Mouse (Mus musculus): ENCODE measurements around the gene Rufy3. TPM values are rescaled to one million over a fixed set of nuclear protein-coding genes. Genes with fewer than 3 reads are reported as not detected.
A peak's percentile ranks its signal among the peaks of the same experiment; 100 is the strongest.

Gene Rufy3
- polyA plus RNA-seq, 1 experiment from 2014 or later: 253 TPM

- Histone ChIP-seq H3K4me3 (ENCODE audit: low read length) (no peak overlapping the region), H3K36me3 (ENCODE audit: control insufficient read depth, insufficient read depth, low read length) (peaks cover 3% of the 10 kb centered on the region; the same call in 1 of the 2 replicates), H3K9ac (ENCODE audit: low read depth, low read length) (no peak overlapping the region), H3K27me3 (replicated peaks; ENCODE audit: control insufficient read depth, insufficient read depth, low read length) (no peaks in the 10 kb centered on the region), H3K4me1 (ENCODE audit: control insufficient read depth, insufficient read depth, low read depth, low read length) (peaks cover 12% of the 10 kb centered on the region), H3K9me3 (ENCODE audit: control insufficient read depth, low read length) (no peaks in the 10 kb centered on the region), H3K4me2 (ENCODE audit: low read length) (no peak overlapping the region), H3K27ac (ENCODE audit: low read depth, low read length) (no peak overlapping the region)
- ATAC-seq: no peak
- WGBS: 72% methylated on average over 3 of the region's 3 CpGs
Measured at GRCm38 (mm10) chr5:88569541-88569940, 4.7 kb downstream of the Rufy3 start.

- Histone ChIP-seq H3K36me3 (ENCODE audit: control insufficient read depth, insufficient read depth, low read length) (peaks cover 3% of the 10 kb centered on the region; the same call in 1 of the 2 replicates), H3K4me2 (ENCODE audit: low read length) (no peak overlapping the region), H3K27me3 (replicated peaks; ENCODE audit: control insufficient read depth, insufficient read depth, low read length) (no peaks in the 10 kb centered on the region), H3K27ac (ENCODE audit: low read depth, low read length) (no peak overlapping the region), H3K9me3 (ENCODE audit: control insufficient read depth, low read length) (no peaks in the 10 kb centered on the region), H3K4me3 (ENCODE audit: low read length) (no peak overlapping the region), H3K9ac (ENCODE audit: low read depth, low read length) (no peak overlapping the region), H3K4me1 (ENCODE audit: control insufficient read depth, insufficient read depth, low read depth, low read length) (no peaks in the 10 kb centered on the region)
- no peak for ATAC-seq
- WGBS: 84% methylated on average over 3 of the region's 3 CpGs
Measured at GRCm38 (mm10) chr5:88574829-88575228, 10.0 kb downstream of the Rufy3 start.

- WGBS: 67% methylated on average over 3 of the region's 3 CpGs
- Histone ChIP-seq H3K27ac (ENCODE audit: low read depth, low read length) (no peak overlapping the region), H3K27me3 (replicated peaks; ENCODE audit: control insufficient read depth, insufficient read depth, low read length) (no peaks in the 10 kb centered on the region), H3K9me3 (ENCODE audit: control insufficient read depth, low read length) (no peaks in the 10 kb centered on the region), H3K4me2 (ENCODE audit: low read length) (no peak overlapping the region), H3K9ac (ENCODE audit: low read depth, low read length) (no peak overlapping the region), H3K4me1 (ENCODE audit: control insufficient read depth, insufficient read depth, low read depth, low read length) (no peaks in the 10 kb centered on the region), H3K4me3 (ENCODE audit: low read length) (no peak overlapping the region), H3K36me3 (ENCODE audit: control insufficient read depth, insufficient read depth, low read length) (no peaks in the 10 kb centered on the region)
- ATAC-seq: 0 out of 2 replicates have a peak, but pooled peaks have one; percentile 19
Measured at GRCm38 (mm10) chr5:88575506-88576338, 10.9 kb downstream of the Rufy3 start.

- H3K36me3 ChIP-seq (ENCODE audit: control insufficient read depth, insufficient read depth, low read length): no peaks in the 10 kb centered on the region
- 86% methylated on average over 10 of the region's 10 CpGs for WGBS
- no peak overlapping the region for H3K27ac ChIP-seq (ENCODE audit: low read depth, low read length)
- H3K27me3 ChIP-seq (replicated peaks; ENCODE audit: control insufficient read depth, insufficient read depth, low read length): no peaks in the 10 kb centered on the region
- no peak overlapping the region for H3K4me3 ChIP-seq (ENCODE audit: low read length)
- H3K9me3 ChIP-seq (ENCODE audit: control insufficient read depth, low read length): no peaks in the 10 kb centered on the region
- ATAC-seq: no peak
- H3K9ac ChIP-seq (ENCODE audit: low read depth, low read length): no peak overlapping the region
- peaks cover 6% of the 10 kb centered on the region for H3K4me1 ChIP-seq (ENCODE audit: control insufficient read depth, insufficient read depth, low read depth, low read length)
- H3K4me2 ChIP-seq (ENCODE audit: low read length): no peak overlapping the region
Measured at GRCm38 (mm10) chr5:88580681-88581080, 15.8 kb downstream of the Rufy3 start.

- no peak for ATAC-seq
Measured at GRCm38 (mm10) chr5:88581343-88581742, 16.5 kb downstream of the Rufy3 start.

GRCm38 (mm10) chr5:88583271-88584031, 18.6 kb downstream of the Rufy3 start:
- peak overlapping the region; percentile 80 for H3K4me2 ChIP-seq (ENCODE audit: low read length)
- peaks cover 31% of the 10 kb centered on the region for H3K4me1 ChIP-seq (ENCODE audit: control insufficient read depth, insufficient read depth, low read depth, low read length)
- no peaks in the 10 kb centered on the region for H3K9me3 ChIP-seq (ENCODE audit: control insufficient read depth, low read length)
- no peaks in the 10 kb centered on the region for H3K36me3 ChIP-seq (ENCODE audit: control insufficient read depth, insufficient read depth, low read length)
- H3K27me3 ChIP-seq (replicated peaks; ENCODE audit: control insufficient read depth, insufficient read depth, low read length): no peaks in the 10 kb centered on the region
- ATAC-seq: peak; percentile 97
- peak overlapping the region; percentile 75 for H3K27ac ChIP-seq (ENCODE audit: low read depth, low read length)
- WGBS: 16% methylated on average over 9 of the region's 9 CpGs
- H3K4me3 ChIP-seq (ENCODE audit: low read length): peak overlapping the region; percentile 69
- H3K9ac ChIP-seq (ENCODE audit: low read depth, low read length): peak overlapping the region; percentile 76

More at GRCm38 (mm10) chr5:88581343-88581742, 16.5 kb downstream of the Rufy3 start:
- H3K36me3 ChIP-seq (ENCODE audit: control insufficient read depth, insufficient read depth, low read length): no peaks in the 10 kb centered on the region
- peaks cover 13% of the 10 kb centered on the region for H3K4me1 ChIP-seq (ENCODE audit: control insufficient read depth, insufficient read depth, low read depth, low read length)
- no peak overlapping the region for H3K4me2 ChIP-seq (ENCODE audit: low read length)
- no peaks in the 10 kb centered on the region for H3K9me3 ChIP-seq (ENCODE audit: control insufficient read depth, low read length)
- WGBS: 91% methylated on average over 6 of the region's 6 CpGs
- H3K9ac ChIP-seq (ENCODE audit: low read depth, low read length): no peak overlapping the region
- no peak overlapping the region for H3K4me3 ChIP-seq (ENCODE audit: low read length)
- no peak overlapping the region for H3K27ac ChIP-seq (ENCODE audit: low read depth, low read length)
- H3K27me3 ChIP-seq (replicated peaks; ENCODE audit: control insufficient read depth, insufficient read depth, low read length): no peaks in the 10 kb centered on the region

- ATAC-seq: peak; percentile 24
- no peaks in the 10 kb centered on the region for H3K9me3 ChIP-seq (ENCODE audit: control insufficient read depth, low read length)
- no peaks in the 10 kb centered on the region for H3K36me3 ChIP-seq (ENCODE audit: control insufficient read depth, insufficient read depth, low read length)
- peaks cover 37% of the 10 kb centered on the region for H3K4me1 ChIP-seq (ENCODE audit: control insufficient read depth, insufficient read depth, low read depth, low read length)
- peak overlapping the region; percentile 77 for H3K27ac ChIP-seq (ENCODE audit: low read depth, low read length)
- peak overlapping the region; percentile 80 for H3K4me2 ChIP-seq (ENCODE audit: low read length)
- WGBS: 13% methylated on average over 9 of the region's 9 CpGs
- H3K4me3 ChIP-seq (ENCODE audit: low read length): peak overlapping the region; percentile 69
- peak overlapping the region; percentile 76 for H3K9ac ChIP-seq (ENCODE audit: low read depth, low read length)
- no peaks in the 10 kb centered on the region for H3K27me3 ChIP-seq (replicated peaks; ENCODE audit: control insufficient read depth, insufficient read depth, low read length)
Measured at GRCm38 (mm10) chr5:88584061-88584460, 19.2 kb downstream of the Rufy3 start.

- Histone ChIP-seq H3K4me3 (ENCODE audit: low read length) (peak overlapping the region; percentile 69), H3K27me3 (replicated peaks; ENCODE audit: control insufficient read depth, insufficient read depth, low read length) (no peaks in the 10 kb centered on the region), H3K4me1 (ENCODE audit: control insufficient read depth, insufficient read depth, low read depth, low read length) (peaks cover 38% of the 10 kb centered on the region), H3K4me2 (ENCODE audit: low read length) (peak overlapping the region; percentile 80), H3K27ac (ENCODE audit: low read depth, low read length) (peak overlapping the region; percentile 39; the same call in 1 of the 2 replicates), H3K36me3 (ENCODE audit: control insufficient read depth, insufficient read depth, low read length) (no peaks in the 10 kb centered on the region), H3K9me3 (ENCODE audit: control insufficient read depth, low read length) (no peaks in the 10 kb centered on the region), H3K9ac (ENCODE audit: low read depth, low read length) (peak overlapping the region; percentile 52)
- ATAC-seq: 0 out of 2 replicates have a peak, but pooled peaks have one; percentile 1
- WGBS: 45% methylated on average over 7 of the region's 7 CpGs
Measured at GRCm38 (mm10) chr5:88586407-88587174, 21.8 kb downstream of the Rufy3 start.

Data from hindbrain, embryonic 16.5 days (tissue).